In genomic region chr17:12739516-12739915, GRCm38 (mm10) we compare ENCODE assay signal across 11 mouse cellular contexts. TPM values are rescaled to one million over a fixed set of nuclear protein-coding genes. Genes with fewer than 3 reads are reported as not detected.
A peak's percentile ranks its signal among the peaks of the same experiment; 100 is the strongest.
DNase-seq lines count a peak whose midpoint lies in the region; ATAC-seq and TF ChIP-seq lines count a peak whose summit lies in the region.
"Had no signal": no experiment of that assay in that cellular context is flagged by ENCODE, and none has a peak within 500 bp of the region (broad histone marks: within the 10 kb centered on the region; RNA-seq: fewer than 3 reads in every experiment).

No protein-coding gene starts in this region.

- H3K4me3 ChIP-seq in embryonic facial prominence, embryonic 14.5 days (ENCODE audit: low read depth, low read length), result no peak overlapping the region
- H3K4me3 ChIP-seq in heart, embryonic 15.5 days, result no peak overlapping the region
- no peak overlapping the region for H3K4me3 ChIP-seq in limb, embryonic 15.5 days
- H3K4me3 ChIP-seq in hindbrain, postnatal 0 days (ENCODE audit: low read length), result no peak overlapping the region

- H3K9ac ChIP-seq in embryonic facial prominence, embryonic 14.5 days (ENCODE audit: low read depth, low read length), result no peak overlapping the region
- 0 out of 2 replicates have a peak overlapping the region, but pooled peaks have one; percentile 7 for H3K9ac ChIP-seq in heart, embryonic 15.5 days
- no peak overlapping the region for H3K9ac ChIP-seq in limb, embryonic 15.5 days
- no peak overlapping the region for H3K9ac ChIP-seq in hindbrain, postnatal 0 days (replicated peaks; ENCODE audit: low read length)

- H3K4me1 ChIP-seq in embryonic facial prominence, embryonic 14.5 days (ENCODE audit: control insufficient read depth, insufficient read depth, low read length), result peaks cover 21% of the 10 kb centered on the region
- H3K4me1 ChIP-seq in heart, embryonic 15.5 days (replicated peaks), result peaks cover 77% of the 10 kb centered on the region
- H3K4me1 ChIP-seq in limb, embryonic 15.5 days, result peaks cover 56% of the 10 kb centered on the region
- H3K4me1 ChIP-seq in hindbrain, postnatal 0 days (ENCODE audit: insufficient read depth, low read length), result no peaks in the 10 kb centered on the region

- peak overlapping the region; percentile 75 for H3K27ac ChIP-seq in embryonic facial prominence, embryonic 14.5 days (replicated peaks; ENCODE audit: low read depth, low read length)
- peak overlapping the region; percentile 96 for H3K27ac ChIP-seq in heart, embryonic 15.5 days
- peak overlapping the region; percentile 92 for H3K27ac ChIP-seq in limb, embryonic 15.5 days
- no peak overlapping the region for H3K27ac ChIP-seq in hindbrain, postnatal 0 days

- H3K4me2 ChIP-seq in embryonic facial prominence, embryonic 14.5 days (ENCODE audit: low read depth, low read length), result no peak overlapping the region
- H3K4me2 ChIP-seq in heart, embryonic 15.5 days, result peak overlapping the region; percentile 60
- H3K4me2 ChIP-seq in limb, embryonic 15.5 days, result no peak overlapping the region; the same call in 1 of the 2 replicates
- no peak overlapping the region for H3K4me2 ChIP-seq in hindbrain, postnatal 0 days (ENCODE audit: low read depth, low read length)

- ATAC-seq in embryonic facial prominence, embryonic 14.5 days (ENCODE audit: low read depth), result no peak
- ATAC-seq in heart, embryonic 15.5 days (replicated peaks; ENCODE audit: insufficient number of reproducible peaks, insufficient read depth, low FRiP score, low read depth), result no peak
- no peak for ATAC-seq in limb, embryonic 15.5 days (ENCODE audit: insufficient number of reproducible peaks, low FRiP score, low TSS enrichment, low read depth)
- ATAC-seq in hindbrain, postnatal 0 days, result no peak
- ATAC-seq: forebrain, embryonic 16.5 days had no signal

- no peak for TF ChIP-seq CTCF in hindbrain, postnatal 0 days (IDR thresholded peaks at IDR 0.05; ENCODE audit: low read depth)

- H3K36me3 ChIP-seq in embryonic facial prominence, embryonic 14.5 days (ENCODE audit: control insufficient read depth, insufficient read depth, low read length), result peaks cover 74% of the 10 kb centered on the region
- peaks cover 53% of the 10 kb centered on the region for H3K36me3 ChIP-seq in heart, embryonic 15.5 days
- peaks cover 76% of the 10 kb centered on the region for H3K36me3 ChIP-seq in limb, embryonic 15.5 days
- peaks cover 5% of the 10 kb centered on the region; the same call in 1 of the 2 replicates for H3K36me3 ChIP-seq in hindbrain, postnatal 0 days (ENCODE audit: insufficient read depth, low read length)

- WGBS in embryonic facial prominence, embryonic 14.5 days, result 42% methylated on average over 4 of the region's 4 CpGs
- WGBS in heart, embryonic 15.5 days, result 26% methylated on average over 4 of the region's 4 CpGs
- 37% methylated on average over 4 of the region's 4 CpGs for WGBS in limb, embryonic 15.5 days
- WGBS in hindbrain, postnatal 0 days, result 69% methylated on average over 4 of the region's 4 CpGs

- DNase-seq in gastrocnemius, adult 18-20 months (ENCODE audit: low spot score), result peak; percentile 72
- no peak for DNase-seq in gastrocnemius, adult 8-10 months (ENCODE audit: low spot score in 2 of 2)
- peak; percentile 80 for DNase-seq in embryonic facial prominence, embryonic 14.5 days (ENCODE audit: low spot score)
- no peak for DNase-seq in urinary bladder, adult 2 months (ENCODE audit: low spot score)
- DNase-seq in right cerebral cortex, adult 2 months (ENCODE audit: low spot score in 2 of 2), result no peak
- DNase-seq in hindbrain, postnatal 0 days (ENCODE audit: low spot score), result no peak
- DNase-seq: adrenal gland, postnatal 14 days; cerebellum, postnatal 14 days had no signal

- peaks cover 44% of the 10 kb centered on the region for H3K9me3 ChIP-seq in embryonic facial prominence, embryonic 14.5 days (ENCODE audit: control insufficient read depth, low read length)
- peaks cover 3% of the 10 kb centered on the region; the same call in 1 of the 2 replicates for H3K9me3 ChIP-seq in heart, embryonic 15.5 days (replicated peaks)
- H3K9me3 ChIP-seq in limb, embryonic 15.5 days, result peaks cover 18% of the 10 kb centered on the region
- no peaks in the 10 kb centered on the region for H3K9me3 ChIP-seq in hindbrain, postnatal 0 days (ENCODE audit: low read length)

- H3K27me3 ChIP-seq in embryonic facial prominence, embryonic 14.5 days (replicated peaks; ENCODE audit: control insufficient read depth, insufficient read depth, low read length), result no peaks in the 10 kb centered on the region
- H3K27me3 ChIP-seq in heart, embryonic 15.5 days, result no peaks in the 10 kb centered on the region
- no peaks in the 10 kb centered on the region for H3K27me3 ChIP-seq in limb, embryonic 15.5 days
- no peaks in the 10 kb centered on the region for H3K27me3 ChIP-seq in hindbrain, postnatal 0 days (ENCODE audit: insufficient read depth, low read length)

RNA-seq across cellular contexts. Expression of gene Igf2r, which starts 29.9 kb away (rescaled TPM):
- total RNA-seq in gastrocnemius, adult 18-20 months (2021), result 10 to 100 TPM; 42.4 to 43.3 TPM
- total RNA-seq in gastrocnemius, adult 8-10 months (2022), result 10 to 100 TPM; 41.4 to 54.3 (median 46.9) TPM
- polyA plus RNA-seq in embryonic facial prominence, embryonic 14.5 days (2014; fragmentation: Nextera tagmentation; extraction: Ambion mirVana), result 66.0 and 67.5 TPM in 2 replicates
- polyA plus RNA-seq in heart, embryonic 15.5 days (2015; fragmentation: Nextera tagmentation; extraction: Ambion mirVana), result 121 and 127 TPM in 2 replicates
- polyA plus RNA-seq in limb, embryonic 15.5 days (2015; fragmentation: Nextera tagmentation; extraction: Ambion mirVana), result 45.0 TPM in 2 replicates
- 35.4 and 51.7 TPM in 2 replicates for polyA plus RNA-seq in urinary bladder, adult 2 months (2012; rRNA removed)
- total RNA-seq in hindbrain, postnatal 0 days (2014; rRNA removed), result 30.7 and 30.9 TPM in 2 replicates
- polyA plus RNA-seq in hindbrain, postnatal 0 days (2015; fragmentation: Nextera tagmentation; extraction: Ambion mirVana), result 4.2 and 4.7 TPM in 2 replicates

Comparison
In these comparisons a context has a peak if more than half of its experiments do, and no peak if none do; other contexts are left out.
1. DNase-seq: peak in gastrocnemius, adult 18-20 months (single experiment) and embryonic facial prominence, embryonic 14.5 days (single experiment); none in gastrocnemius, adult 8-10 months (0 of 2), urinary bladder, adult 2 months (single experiment), right cerebral cortex, adult 2 months (0 of 2) and hindbrain, postnatal 0 days (single experiment).